Mouse (Mus musculus): Measurements from ENCODE around the gene Gm43191. TPM values are rescaled to one million over a fixed set of nuclear protein-coding genes. Genes with fewer than 3 reads are reported as not detected.

Gene Gm43191
- total RNA-seq, 1 experiment = 0.94 TPM

GRCm38 (mm10) chr3:116722980-116723379 is 41.9 kb upstream of the Gm43191 start:
- Histone ChIP-seq H3K4me1 (ENCODE audit: control insufficient read depth in 2 of 2, insufficient read depth in 2 of 2, low read length in 2 of 2, poor library complexity in 1 of 2) (peaks cover 8% of the 10 kb centered on the region in 2 experiments; a peak in 2 of 4 replicates), H3K36me3 (ENCODE audit: control insufficient read depth, insufficient read depth, low read length, poor library complexity, severe bottlenecking) (no peaks in the 10 kb centered on the region), H3K4me3 (ENCODE audit: insufficient read depth in 1 of 2, low read depth in 1 of 2, low read length in 2 of 2, poor library complexity in 1 of 2, severe bottlenecking in 1 of 2) (no peak overlapping the region), H3K27ac (ENCODE audit: insufficient read depth, low read depth, low read length, poor library complexity, severe bottlenecking) (peak overlapping the region; percentile 91; the same call in 1 of the 2 replicates), H3K9me3 (ENCODE audit: control insufficient read depth, insufficient read depth, low read depth, low read length) (no peaks in the 10 kb centered on the region), H3K9ac (ENCODE audit: insufficient read depth, low read depth, low read length, poor library complexity, severe bottlenecking) (no peak overlapping the region)
- peak; percentile 63 for DNase-seq (ENCODE audit: low read depth, low spot score)
- TF ChIP-seq ZC3H11A (IDR thresholded peaks at IDR 0.05; ENCODE audit: borderline replicate concordance, low read depth, low read length) (no peak), ZNF384 (IDR thresholded peaks at IDR 0.05; ENCODE audit: low read depth, low read length) (no peak), HCFC1 (IDR thresholded peaks at IDR 0.05; ENCODE audit: borderline replicate concordance, insufficient read depth, low read length) (no peak), CHD2 (IDR thresholded peaks at IDR 0.05; ENCODE audit: low read depth, low read length) (no peak), MAFK (IDR thresholded peaks at IDR 0.05; ENCODE audit: insufficient read depth, low read depth, low read length) (no peak)
- in situ Hi-C loops (cut with MboI; ENCODE audit: low sequenced_read_pairs in 2 of 2, unreplicated experiment in 2 of 2) = no loop called here

- no peaks in the 10 kb centered on the region for H3K36me3 ChIP-seq (ENCODE audit: control insufficient read depth, insufficient read depth, low read length, poor library complexity, severe bottlenecking)
- no peak overlapping the region for H3K9ac ChIP-seq (ENCODE audit: insufficient read depth, low read depth, low read length, poor library complexity, severe bottlenecking)
- TF ChIP-seq CHD2 (IDR thresholded peaks at IDR 0.05; ENCODE audit: low read depth, low read length) = 0 out of 2 replicates have a peak, but pooled peaks have one; percentile 49
- no peak for TF ChIP-seq ZNF384 (IDR thresholded peaks at IDR 0.05; ENCODE audit: low read depth, low read length)
- no peak for TF ChIP-seq MAFK (IDR thresholded peaks at IDR 0.05; ENCODE audit: insufficient read depth, low read depth, low read length)
- TF ChIP-seq HCFC1 (IDR thresholded peaks at IDR 0.05; ENCODE audit: borderline replicate concordance, insufficient read depth, low read length) = no peak
- no peaks in the 10 kb centered on the region for H3K9me3 ChIP-seq (ENCODE audit: control insufficient read depth, insufficient read depth, low read depth, low read length)
- peak overlapping the region in 1 of 2 experiments; percentile 57; a peak in 2 of 4 replicates for H3K4me3 ChIP-seq (ENCODE audit: insufficient read depth in 1 of 2, low read depth in 1 of 2, low read length in 2 of 2, poor library complexity in 1 of 2, severe bottlenecking in 1 of 2)
- H3K4me1 ChIP-seq (ENCODE audit: control insufficient read depth in 2 of 2, insufficient read depth in 2 of 2, low read length in 2 of 2, poor library complexity in 1 of 2) = peaks cover 0 to 4% of the 10 kb centered on the region in 2 experiments; a peak in 1 of 4 replicates
- DNase-seq (ENCODE audit: low read depth, low spot score) = no peak
- in situ Hi-C loops (cut with MboI; ENCODE audit: low sequenced_read_pairs in 2 of 2, unreplicated experiment in 2 of 2) = no loop called here
- no peak overlapping the region for H3K27ac ChIP-seq (ENCODE audit: insufficient read depth, low read depth, low read length, poor library complexity, severe bottlenecking)
Observed at GRCm38 (mm10) chr3:116718951-116719350, 37.9 kb upstream of the Gm43191 start.

GRCm38 (mm10) chr3:116713031-116713430 is 32.0 kb upstream of the Gm43191 start:
- H3K36me3 ChIP-seq (ENCODE audit: control insufficient read depth, insufficient read depth, low read length, poor library complexity, severe bottlenecking) = no peaks in the 10 kb centered on the region
- no peak for DNase-seq (ENCODE audit: low read depth, low spot score)
- H3K4me3 ChIP-seq (ENCODE audit: insufficient read depth in 1 of 2, low read depth in 1 of 2, low read length in 2 of 2, poor library complexity in 1 of 2, severe bottlenecking in 1 of 2) = no peak overlapping the region
- no peaks in the 10 kb centered on the region for H3K9me3 ChIP-seq (ENCODE audit: control insufficient read depth, insufficient read depth, low read depth, low read length)
- no peaks in the 10 kb centered on the region for H3K4me1 ChIP-seq (ENCODE audit: control insufficient read depth in 2 of 2, insufficient read depth in 2 of 2, low read length in 2 of 2, poor library complexity in 1 of 2)
- no peak overlapping the region for H3K27ac ChIP-seq (ENCODE audit: insufficient read depth, low read depth, low read length, poor library complexity, severe bottlenecking)
- no peak overlapping the region for H3K9ac ChIP-seq (ENCODE audit: insufficient read depth, low read depth, low read length, poor library complexity, severe bottlenecking)
- in situ Hi-C loops (cut with MboI; ENCODE audit: low sequenced_read_pairs in 2 of 2, unreplicated experiment in 2 of 2) = no loop called here
- TF ChIP-seq MAFK (IDR thresholded peaks at IDR 0.05; ENCODE audit: insufficient read depth, low read depth, low read length) (no peak), HCFC1 (IDR thresholded peaks at IDR 0.05; ENCODE audit: borderline replicate concordance, insufficient read depth, low read length) (no peak), ZC3H11A (IDR thresholded peaks at IDR 0.05; ENCODE audit: borderline replicate concordance, low read depth, low read length) (no peak), CHD2 (IDR thresholded peaks at IDR 0.05; ENCODE audit: low read depth, low read length) (no peak), ZNF384 (IDR thresholded peaks at IDR 0.05; ENCODE audit: low read depth, low read length) (no peak)

- no peaks in the 10 kb centered on the region for H3K9me3 ChIP-seq (ENCODE audit: control insufficient read depth, insufficient read depth, low read depth, low read length)
- DNase-seq (ENCODE audit: low read depth, low spot score) = no peak
- TF ChIP-seq CHD2 (IDR thresholded peaks at IDR 0.05; ENCODE audit: low read depth, low read length) (no peak), MAFK (IDR thresholded peaks at IDR 0.05; ENCODE audit: insufficient read depth, low read depth, low read length) (no peak), ZNF384 (IDR thresholded peaks at IDR 0.05; ENCODE audit: low read depth, low read length) (no peak)
- H3K4me3 ChIP-seq (ENCODE audit: insufficient read depth in 1 of 2, low read depth in 1 of 2, low read length in 2 of 2, poor library complexity in 1 of 2, severe bottlenecking in 1 of 2) = peak within 1 kb of the TSS; percentile 96 to 97
- H3K27ac ChIP-seq (ENCODE audit: insufficient read depth, low read depth, low read length, poor library complexity, severe bottlenecking) = 0 out of 2 replicates have a peak within 1 kb of the TSS, but pooled peaks have one; percentile 9
- H3K9ac ChIP-seq (ENCODE audit: insufficient read depth, low read depth, low read length, poor library complexity, severe bottlenecking) = peak within 1 kb of the TSS; percentile 93
- H3K4me1 ChIP-seq (ENCODE audit: control insufficient read depth in 2 of 2, insufficient read depth in 2 of 2, low read length in 2 of 2, poor library complexity in 1 of 2) = no peaks in the 10 kb centered on the region
- in situ Hi-C loops (cut with MboI; ENCODE audit: low sequenced_read_pairs in 2 of 2, unreplicated experiment in 2 of 2) = no loop called here
- H3K36me3 ChIP-seq (ENCODE audit: control insufficient read depth, insufficient read depth, low read length, poor library complexity, severe bottlenecking) = no peaks in the 10 kb centered on the region
Observed at GRCm38 (mm10) chr3:116712436-116712881, 31.4 kb upstream of the Gm43191 start, which contains the start of gene Slc35a3. Slc35a3 (minus strand) TSS chr3:116712831.

All from ES-E14 (cell line).